Mouse (Mus musculus): ENCODE measurements at regions not wholly inside any gene's neighbourhood (a gene's known extent, or its start where the extent isn't known, plus 50 kb on each side); places are given as distances from the start of the nearest gene placed in this dataset.

- H3K4me3 ChIP-seq (ENCODE audit: insufficient read depth in 1 of 2, low read depth in 1 of 2, low read length in 2 of 2, poor library complexity in 1 of 2, severe bottlenecking in 1 of 2) = no peak overlapping the region
- H3K9me3 ChIP-seq (ENCODE audit: control insufficient read depth, insufficient read depth, low read depth, low read length) = no peaks in the 10 kb centered on the region
- no peak overlapping the region for H3K27ac ChIP-seq (ENCODE audit: insufficient read depth, low read depth, low read length, poor library complexity, severe bottlenecking)
- H3K9ac ChIP-seq (ENCODE audit: insufficient read depth, low read depth, low read length, poor library complexity, severe bottlenecking) = no peak overlapping the region
- no peaks in the 10 kb centered on the region for H3K4me1 ChIP-seq (ENCODE audit: control insufficient read depth in 2 of 2, insufficient read depth in 2 of 2, low read length in 2 of 2, poor library complexity in 1 of 2)
- DNase-seq (ENCODE audit: low read depth, low spot score) = no peak
- in situ Hi-C loops (cut with MboI; ENCODE audit: low sequenced_read_pairs in 2 of 2, unreplicated experiment in 2 of 2) = no loop called here
- no peaks in the 10 kb centered on the region for H3K36me3 ChIP-seq (ENCODE audit: control insufficient read depth, insufficient read depth, low read length, poor library complexity, severe bottlenecking)
- TF ChIP-seq MAFK (IDR thresholded peaks at IDR 0.05; ENCODE audit: insufficient read depth, low read depth, low read length) (no peak), HCFC1 (IDR thresholded peaks at IDR 0.05; ENCODE audit: borderline replicate concordance, insufficient read depth, low read length) (no peak), ZC3H11A (IDR thresholded peaks at IDR 0.05; ENCODE audit: borderline replicate concordance, low read depth, low read length) (no peak), ZNF384 (IDR thresholded peaks at IDR 0.05; ENCODE audit: low read depth, low read length) (no peak), CHD2 (IDR thresholded peaks at IDR 0.05; ENCODE audit: low read depth, low read length) (no peak)
Observed at GRCm38 (mm10) chr4:82207031-82207430, 498.5 kb downstream of the Nfib start.

- TF ChIP-seq HCFC1 (IDR thresholded peaks at IDR 0.05; ENCODE audit: borderline replicate concordance, insufficient read depth, low read length) = no peak
- no peak for TF ChIP-seq MAFK (IDR thresholded peaks at IDR 0.05; ENCODE audit: insufficient read depth, low read depth, low read length)
- no peak for TF ChIP-seq ZC3H11A (IDR thresholded peaks at IDR 0.05; ENCODE audit: borderline replicate concordance, low read depth, low read length)
- TF ChIP-seq ZNF384 (IDR thresholded peaks at IDR 0.05; ENCODE audit: low read depth, low read length) = no peak
- TF ChIP-seq CHD2 (IDR thresholded peaks at IDR 0.05; ENCODE audit: low read depth, low read length) = no peak
- no peaks in the 10 kb centered on the region for H3K9me3 ChIP-seq (ENCODE audit: control insufficient read depth, insufficient read depth, low read depth, low read length)
- no peak overlapping the region for H3K4me3 ChIP-seq (ENCODE audit: insufficient read depth in 1 of 2, low read depth in 1 of 2, low read length in 2 of 2, poor library complexity in 1 of 2, severe bottlenecking in 1 of 2)
- no peak for DNase-seq (ENCODE audit: low read depth, low spot score)
- H3K36me3 ChIP-seq (ENCODE audit: control insufficient read depth, insufficient read depth, low read length, poor library complexity, severe bottlenecking) = no peaks in the 10 kb centered on the region
- H3K4me1 ChIP-seq (ENCODE audit: control insufficient read depth in 2 of 2, insufficient read depth in 2 of 2, low read length in 2 of 2, poor library complexity in 1 of 2) = no peaks in the 10 kb centered on the region
- no peak overlapping the region for H3K9ac ChIP-seq (ENCODE audit: insufficient read depth, low read depth, low read length, poor library complexity, severe bottlenecking)
- H3K27ac ChIP-seq (ENCODE audit: insufficient read depth, low read depth, low read length, poor library complexity, severe bottlenecking) = no peak overlapping the region
- in situ Hi-C loops (cut with MboI; ENCODE audit: low sequenced_read_pairs in 2 of 2, unreplicated experiment in 2 of 2) = no loop called here
Observed at GRCm38 (mm10) chr4:82200306-82200705, 505.2 kb downstream of the Nfib start.

GRCm38 (mm10) chr4:82199118-82199517 lies 506.4 kb downstream of the Nfib start:
- no peak overlapping the region for H3K9ac ChIP-seq (ENCODE audit: insufficient read depth, low read depth, low read length, poor library complexity, severe bottlenecking)
- in situ Hi-C loops (cut with MboI; ENCODE audit: low sequenced_read_pairs in 2 of 2, unreplicated experiment in 2 of 2) = no loop called here
- H3K4me3 ChIP-seq (ENCODE audit: insufficient read depth in 1 of 2, low read depth in 1 of 2, low read length in 2 of 2, poor library complexity in 1 of 2, severe bottlenecking in 1 of 2) = no peak overlapping the region
- H3K36me3 ChIP-seq (ENCODE audit: control insufficient read depth, insufficient read depth, low read length, poor library complexity, severe bottlenecking) = no peaks in the 10 kb centered on the region
- TF ChIP-seq HCFC1 (IDR thresholded peaks at IDR 0.05; ENCODE audit: borderline replicate concordance, insufficient read depth, low read length) (no peak), ZC3H11A (IDR thresholded peaks at IDR 0.05; ENCODE audit: borderline replicate concordance, low read depth, low read length) (no peak), CHD2 (IDR thresholded peaks at IDR 0.05; ENCODE audit: low read depth, low read length) (no peak), ZNF384 (IDR thresholded peaks at IDR 0.05; ENCODE audit: low read depth, low read length) (no peak), MAFK (IDR thresholded peaks at IDR 0.05; ENCODE audit: insufficient read depth, low read depth, low read length) (no peak)
- H3K9me3 ChIP-seq (ENCODE audit: control insufficient read depth, insufficient read depth, low read depth, low read length) = no peaks in the 10 kb centered on the region
- H3K27ac ChIP-seq (ENCODE audit: insufficient read depth, low read depth, low read length, poor library complexity, severe bottlenecking) = no peak overlapping the region
- no peak for DNase-seq (ENCODE audit: low read depth, low spot score)
- H3K4me1 ChIP-seq (ENCODE audit: control insufficient read depth in 2 of 2, insufficient read depth in 2 of 2, low read length in 2 of 2, poor library complexity in 1 of 2) = no peaks in the 10 kb centered on the region

GRCm38 (mm10) chr4:82197611-82198010 lies 507.9 kb downstream of the Nfib start:
- in situ Hi-C loops (cut with MboI; ENCODE audit: low sequenced_read_pairs in 2 of 2, unreplicated experiment in 2 of 2) = no loop called here
- no peaks in the 10 kb centered on the region for H3K36me3 ChIP-seq (ENCODE audit: control insufficient read depth, insufficient read depth, low read length, poor library complexity, severe bottlenecking)
- TF ChIP-seq HCFC1 (IDR thresholded peaks at IDR 0.05; ENCODE audit: borderline replicate concordance, insufficient read depth, low read length) (no peak), ZNF384 (IDR thresholded peaks at IDR 0.05; ENCODE audit: low read depth, low read length) (no peak), CHD2 (IDR thresholded peaks at IDR 0.05; ENCODE audit: low read depth, low read length) (no peak), MAFK (IDR thresholded peaks at IDR 0.05; ENCODE audit: insufficient read depth, low read depth, low read length) (no peak), ZC3H11A (IDR thresholded peaks at IDR 0.05; ENCODE audit: borderline replicate concordance, low read depth, low read length) (no peak)
- no peak overlapping the region for H3K9ac ChIP-seq (ENCODE audit: insufficient read depth, low read depth, low read length, poor library complexity, severe bottlenecking)
- H3K27ac ChIP-seq (ENCODE audit: insufficient read depth, low read depth, low read length, poor library complexity, severe bottlenecking) = no peak overlapping the region
- H3K4me3 ChIP-seq (ENCODE audit: insufficient read depth in 1 of 2, low read depth in 1 of 2, low read length in 2 of 2, poor library complexity in 1 of 2, severe bottlenecking in 1 of 2) = no peak overlapping the region
- DNase-seq (ENCODE audit: low read depth, low spot score) = no peak
- no peaks in the 10 kb centered on the region for H3K4me1 ChIP-seq (ENCODE audit: control insufficient read depth in 2 of 2, insufficient read depth in 2 of 2, low read length in 2 of 2, poor library complexity in 1 of 2)
- H3K9me3 ChIP-seq (ENCODE audit: control insufficient read depth, insufficient read depth, low read depth, low read length) = no peaks in the 10 kb centered on the region
